Mouse (Mus musculus): ENCODE measurements at regions not wholly inside any gene's neighbourhood (a gene's known extent, or its start where the extent isn't known, plus 50 kb on each side); places are given as distances from the start of the nearest gene placed in this dataset.

- TF ChIP-seq CTCF (conservative IDR thresholded peaks at IDR 0.05; ENCODE audit: insufficient read depth, insufficient read length, low read depth, low read length) (no peak), POLR2A (IDR thresholded peaks at IDR 0.05; ENCODE audit: low read depth, low read length) (no peak)
These were observed 92.8 kb upstream of the Mkln1 start for GRCm38 (mm10) chr6:31305736-31306135.

All from kidney, adult 2 months (tissue).